Mouse (Mus musculus) hindbrain, embryonic 11.5 days (tissue): ENCODE results near the gene Ddr1. TPM values are rescaled to one million over a fixed set of nuclear protein-coding genes. Genes with fewer than 3 reads are reported as not detected.

Experiments
- ATAC-seq: fragments of 200-750 bp; cut with Nextera tagmentation; 2 replicates; pipeline ENCODE4 v1.8.0; 2017; ENCODE audit warnings: mild to moderate bottlenecking, moderate TSS enrichment, moderate library complexity; ENCODE audit not compliant: low FRiP score
- DNase-seq: peaks from one replicate; pipeline ENCODE4 v3.0.0-alpha.2; 2015; ENCODE audit warnings: low spot score
- H3K27ac ChIP-seq: fragments of 300-500 bp; sonication (generic); 2 replicates; pipeline ENCODE4 v1.5.1; 2014; ENCODE audit warnings: mild to moderate bottlenecking, low read depth, low read length
- H3K27me3 ChIP-seq: fragments of 300-500 bp; sonication (generic); 2 replicates; pipeline ENCODE4 v1.6.1; 2014; ENCODE audit warnings: mild to moderate bottlenecking, low read length, moderate library complexity, mixed read lengths; ENCODE audit not compliant: control insufficient read depth, insufficient read depth
- H3K36me3 ChIP-seq: fragments of 300-500 bp; sonication (generic); 2 replicates; pipeline ENCODE4 v1.6.1; 2014; ENCODE audit warnings: mild to moderate bottlenecking, low read length, moderate library complexity, mixed read lengths; ENCODE audit not compliant: control insufficient read depth, insufficient read depth
- H3K4me1 ChIP-seq: fragments of 300-500 bp; sonication (generic); replicated peaks from 2 replicates; pipeline ENCODE4 v1.6.1; 2014; ENCODE audit warnings: low read length, mixed read lengths; ENCODE audit not compliant: control insufficient read depth, insufficient read depth
- H3K4me2 ChIP-seq: fragments of 300-500 bp; sonication (generic); replicated peaks from 2 replicates; pipeline ENCODE4 v1.6.1; 2014; ENCODE audit warnings: mild to moderate bottlenecking, low read depth, low read length
- H3K4me3 ChIP-seq: fragments of 300-500 bp; sonication (generic); 2 replicates; pipeline ENCODE4 v1.5.1; 2014; ENCODE audit warnings: low read depth, low read length
- H3K9ac ChIP-seq: fragments of 300-500 bp; sonication (generic); 2 replicates; pipeline ENCODE4 v1.6.1; 2014; ENCODE audit warnings: low read depth, low read length
- H3K9me3 ChIP-seq: fragments of 300-500 bp; sonication (generic); 2 replicates; pipeline ENCODE4 v1.6.1; 2016; ENCODE audit warnings: low read length; ENCODE audit not compliant: control insufficient read depth
- WGBS: fragments of 180-500 bp; shearing (Covaris S2); extraction: QIAGEN DNeasy Blood & Tissue Kit; methylation state at CpG from one replicate; pipeline ENCODE4 v1.1.7; 2014; 5-methylcytosine and 5-hydroxymethylcytosine counted together
- polyA plus RNA-seq: library from polyadenylated mRNA; unstranded; fragments of >200 nt; fragmentation: Nextera tagmentation; extraction: Ambion mirVana; gene quantifications from 2 replicates; pipeline ENCODE4 v1.2.1, GENCODE M21; 2014

The Ddr1 gene
- polyA plus RNA-seq, 1 experiment from 2014 or later: 69.9 TPM

DNA sequence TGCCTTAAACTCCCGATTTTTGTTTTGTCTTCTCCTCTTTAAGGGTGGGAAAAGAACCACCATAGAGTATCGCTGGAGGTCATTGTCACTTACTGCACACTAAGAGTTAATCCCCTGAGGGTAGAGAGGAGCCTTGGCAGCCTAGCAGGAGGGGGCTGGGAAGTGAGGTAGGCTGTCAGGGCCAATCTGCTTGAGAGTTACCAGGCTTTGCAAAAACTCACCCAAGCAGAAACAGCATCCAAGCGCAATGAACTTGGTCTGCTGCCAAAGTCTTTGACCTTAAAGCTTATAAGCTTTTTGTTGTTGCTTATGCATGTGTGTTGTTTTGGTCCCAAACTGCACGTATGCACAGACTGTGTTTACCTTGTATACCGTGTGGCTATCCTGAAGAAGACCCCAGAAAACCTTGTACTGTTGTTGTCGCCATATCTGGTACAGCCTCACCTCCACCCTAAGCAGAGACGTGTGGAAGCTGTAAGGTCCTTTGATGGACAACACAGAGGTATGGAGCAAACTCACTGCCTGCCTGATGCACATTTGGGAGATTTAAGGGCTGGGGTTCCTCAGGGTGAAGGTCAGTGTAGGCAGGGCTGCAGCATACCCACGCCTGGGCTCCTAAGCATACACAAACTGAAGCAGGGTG, 6.4 kb upstream of the Ddr1 start:
- Histone ChIP-seq H3K27ac (0 out of 2 replicates have a peak overlapping the region, but pooled peaks have one; percentile 19), H3K27me3 (no peaks in the 10 kb centered on the region), H3K4me1 (peaks cover 7% of the 10 kb centered on the region; the same call in 1 of the 2 replicates), H3K36me3 (no peaks in the 10 kb centered on the region), H3K4me3 (no peak overlapping the region), H3K9ac (no peak overlapping the region), H3K4me2 (no peak overlapping the region), H3K9me3 (no peaks in the 10 kb centered on the region)
- ATAC-seq (peak; percentile 49), DNase-seq (peak; percentile 57)
- WGBS: 40% methylated on average over 8 of the region's 8 CpGs

DNA sequence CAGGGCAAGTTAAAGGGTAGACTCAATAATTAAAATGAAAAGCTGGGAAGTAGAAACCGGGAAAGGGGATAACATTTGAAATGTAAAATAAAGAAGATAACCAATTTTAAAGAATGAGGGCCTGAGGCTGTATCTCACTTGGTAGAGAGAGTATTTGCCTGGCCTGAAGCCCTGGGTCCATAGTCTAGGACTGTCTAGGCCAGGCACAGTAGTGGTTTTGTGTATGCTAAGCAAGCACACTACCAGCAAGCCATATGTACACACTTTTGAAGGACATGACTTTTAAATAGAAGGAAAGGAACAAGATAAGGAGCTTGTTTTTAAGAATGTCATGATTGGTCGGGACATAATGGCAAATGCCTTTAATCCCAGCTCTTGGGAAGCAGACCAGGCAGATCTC, 4.2 kb upstream of the Ddr1 start:
- Histone ChIP-seq H3K4me2 (no peak overlapping the region), H3K27me3 (no peaks in the 10 kb centered on the region), H3K36me3 (no peaks in the 10 kb centered on the region), H3K27ac (no peak overlapping the region), H3K9ac (no peak overlapping the region), H3K4me1 (peaks cover 9% of the 10 kb centered on the region; the same call in 1 of the 2 replicates), H3K4me3 (no peak overlapping the region), H3K9me3 (no peaks in the 10 kb centered on the region)
- 83% methylated on average over 2 of the region's 2 CpGs for WGBS
- DNase-seq (no peak), ATAC-seq (no peak)

DNA sequence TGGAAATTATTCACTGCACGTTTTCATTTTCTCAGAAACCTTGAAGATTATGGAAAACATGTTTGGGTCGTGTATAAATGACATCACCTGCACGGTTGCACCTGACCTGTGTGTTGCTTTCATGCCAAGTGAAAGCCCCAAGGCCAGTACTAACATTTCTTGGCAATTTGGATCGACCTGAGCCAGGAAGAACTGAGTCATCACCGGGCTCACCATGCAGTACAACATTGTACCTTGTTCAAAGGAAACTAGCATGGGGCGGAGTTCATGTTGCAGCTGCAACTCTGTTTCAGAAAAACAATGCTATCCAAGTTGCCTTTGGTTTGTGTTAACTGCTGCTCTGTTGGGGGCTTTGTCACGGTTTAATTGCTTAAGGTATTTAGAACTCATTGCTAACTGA, 3.5 kb upstream of the Ddr1 start:
- no peaks in the 10 kb centered on the region for H3K27me3 ChIP-seq
- no peak overlapping the region for H3K27ac ChIP-seq
- no peak overlapping the region for H3K4me3 ChIP-seq
- no peak overlapping the region for H3K9ac ChIP-seq
- no peak for ATAC-seq
- no peaks in the 10 kb centered on the region for H3K36me3 ChIP-seq
- no peaks in the 10 kb centered on the region for H3K9me3 ChIP-seq
- peaks cover 9% of the 10 kb centered on the region; the same call in 1 of the 2 replicates for H3K4me1 ChIP-seq
- WGBS: 71% methylated on average over 7 of the region's 7 CpGs
- H3K4me2 ChIP-seq: no peak overlapping the region
- DNase-seq: no peak

DNA sequence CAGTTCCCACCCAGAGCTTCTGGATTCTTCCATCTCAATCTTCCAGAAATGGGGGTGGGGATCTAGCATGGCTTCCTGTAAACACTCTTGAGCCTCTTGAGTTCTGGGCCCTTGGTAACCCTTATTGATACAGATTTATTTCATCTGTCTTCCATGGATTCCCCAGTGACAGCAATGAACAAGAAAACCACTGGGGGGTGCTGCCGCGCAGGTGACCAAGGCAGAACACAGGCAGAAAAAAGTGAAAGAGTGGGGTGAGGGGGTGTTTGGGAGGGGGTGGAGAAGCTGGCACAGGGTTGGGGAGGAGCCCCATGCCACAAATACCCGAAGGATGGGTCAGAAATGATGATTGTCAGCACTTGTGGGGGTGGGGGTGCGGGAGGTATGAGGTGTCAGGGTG, 1.4 kb upstream of the Ddr1 start:
- DNase-seq (peak; percentile 62), ATAC-seq (no peak)
- Histone ChIP-seq H3K9me3 (no peaks in the 10 kb centered on the region), H3K4me3 (no peak overlapping the region), H3K4me1 (peaks cover 6% of the 10 kb centered on the region; the same call in 1 of the 2 replicates), H3K27me3 (no peaks in the 10 kb centered on the region), H3K9ac (no peak overlapping the region), H3K27ac (peak overlapping the region; percentile 100), H3K4me2 (no peak overlapping the region), H3K36me3 (no peaks in the 10 kb centered on the region)
- 21% methylated on average over 4 of the region's 4 CpGs for WGBS

DNA sequence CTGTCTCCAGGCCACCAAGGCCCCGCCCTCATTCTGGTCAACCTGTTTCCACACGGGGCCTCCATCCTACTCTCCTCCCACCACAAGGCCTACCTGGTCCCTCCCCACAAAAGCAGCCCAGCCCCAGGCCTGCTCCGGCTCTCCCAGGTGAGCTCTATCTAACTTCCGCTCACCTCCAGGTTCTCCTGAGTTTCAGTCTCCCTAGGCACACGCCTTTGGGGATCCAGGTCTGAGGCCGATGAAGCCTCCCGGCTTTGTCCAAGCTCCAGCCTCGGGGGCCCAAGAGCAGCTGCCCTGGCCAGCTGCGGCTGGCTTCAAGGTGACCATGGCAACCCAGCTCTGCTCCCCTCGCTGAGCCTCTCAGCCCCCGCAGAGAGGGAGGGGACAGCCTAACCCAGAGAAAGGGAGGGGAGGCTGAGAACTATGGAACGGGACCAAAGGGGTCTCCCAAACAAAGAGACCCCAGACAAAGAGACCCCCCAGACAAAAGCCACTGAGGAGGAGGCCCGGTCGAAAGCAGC, 610 bp downstream of the Ddr1 start:
- Histone ChIP-seq H3K9me3 (no peaks in the 10 kb centered on the region), H3K4me2 (peak overlapping the region; percentile 54), H3K27ac (peak overlapping the region; percentile 100), H3K4me1 (peaks cover 6% of the 10 kb centered on the region), H3K4me3 (peak overlapping the region; percentile 93), H3K36me3 (no peaks in the 10 kb centered on the region), H3K27me3 (no peaks in the 10 kb centered on the region), H3K9ac (peak overlapping the region; percentile 89)
- ATAC-seq: peak; percentile 86
- under 1% methylated on average over 14 of the region's 14 CpGs for WGBS
- peak; percentile 93 for DNase-seq

DNA sequence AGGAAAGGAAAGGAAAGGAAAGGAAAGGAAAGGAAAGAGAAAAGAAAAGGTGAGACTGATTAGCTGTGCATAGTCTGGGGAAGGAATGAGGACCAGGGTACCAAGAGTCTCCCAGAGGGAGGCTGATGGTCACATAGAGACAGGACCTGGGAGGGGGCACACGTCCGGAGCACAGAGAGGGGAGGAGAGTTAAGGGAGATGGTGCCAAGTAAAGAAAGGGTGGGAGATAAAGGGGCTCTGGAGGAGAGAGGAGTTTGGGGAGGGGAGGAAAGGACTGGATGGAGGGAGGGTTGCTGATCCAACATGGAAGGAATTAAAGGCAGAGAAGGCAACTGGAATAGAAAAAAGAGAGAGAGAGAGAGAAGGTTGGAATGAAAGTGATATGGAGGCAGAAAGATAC, 1.4 kb downstream of the Ddr1 start:
- peak overlapping the region; percentile 97 for H3K9ac ChIP-seq
- H3K4me1 ChIP-seq: peaks cover 6% of the 10 kb centered on the region
- no peaks in the 10 kb centered on the region for H3K27me3 ChIP-seq
- ATAC-seq (no peak), DNase-seq (peak; percentile 41)
- no peaks in the 10 kb centered on the region for H3K9me3 ChIP-seq
- peak overlapping the region; percentile 93 for H3K4me3 ChIP-seq
- H3K4me2 ChIP-seq: peak overlapping the region; percentile 88
- H3K27ac ChIP-seq: peak overlapping the region; percentile 100
- H3K36me3 ChIP-seq: no peaks in the 10 kb centered on the region
- 6% methylated on average over 2 of the region's 2 CpGs for WGBS

DNA sequence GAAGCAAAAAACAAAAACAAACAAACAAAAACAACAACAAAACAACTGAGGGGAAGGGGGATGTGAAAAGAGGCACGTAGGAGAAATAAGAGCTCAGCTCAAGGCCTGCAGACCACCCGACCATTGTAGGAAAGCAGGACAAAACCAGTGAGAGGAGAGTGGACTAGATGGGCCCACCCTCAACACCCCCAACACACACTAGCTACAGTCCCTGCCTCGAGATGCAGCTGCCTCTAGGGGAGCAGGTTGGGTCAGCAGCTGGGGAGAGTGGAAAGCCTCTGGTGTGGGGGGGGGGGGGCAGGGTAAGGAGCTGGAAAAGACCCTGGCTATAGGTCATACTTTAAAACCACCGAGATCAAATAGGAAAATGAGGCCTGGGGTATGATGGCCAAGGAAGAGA, 1.8 kb downstream of the Ddr1 start:
- H3K36me3 ChIP-seq: no peaks in the 10 kb centered on the region
- peak; percentile 46 for DNase-seq
- H3K9ac ChIP-seq: peak overlapping the region; percentile 97
- WGBS: 5% methylated on average over 4 of the region's 4 CpGs
- no peaks in the 10 kb centered on the region for H3K27me3 ChIP-seq
- H3K4me2 ChIP-seq: peak overlapping the region; percentile 88
- no peak for ATAC-seq
- no peaks in the 10 kb centered on the region for H3K9me3 ChIP-seq
- peaks cover 7% of the 10 kb centered on the region for H3K4me1 ChIP-seq
- peak overlapping the region; percentile 93 for H3K4me3 ChIP-seq
- peak overlapping the region; percentile 100 for H3K27ac ChIP-seq

DNA sequence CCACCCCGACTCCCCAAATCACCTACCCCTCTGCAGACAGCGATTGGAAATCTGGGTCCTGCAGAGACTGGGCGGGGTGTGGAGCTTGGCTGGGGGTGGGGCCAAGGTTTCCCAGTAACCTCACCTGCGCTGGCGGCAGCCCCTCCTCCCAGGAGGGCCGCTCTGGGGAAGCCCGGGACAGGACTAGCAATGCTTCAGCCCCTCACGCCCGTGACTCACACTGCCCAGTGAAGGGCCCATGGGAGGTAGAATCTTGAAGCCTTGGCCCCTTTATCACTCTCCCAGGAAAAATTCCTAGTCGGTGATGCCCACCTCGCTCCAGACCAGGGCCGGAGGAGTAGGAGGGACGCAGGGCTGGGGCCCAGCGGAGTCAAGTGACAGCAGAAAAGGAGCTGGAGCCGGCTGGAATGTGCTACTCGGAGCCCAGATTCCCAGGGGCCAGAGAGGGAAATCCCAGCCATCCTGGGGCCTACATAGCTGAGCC, 2.4 kb downstream of the Ddr1 start:
- Histone ChIP-seq H3K36me3 (no peaks in the 10 kb centered on the region), H3K27ac (peak overlapping the region; percentile 100), H3K4me2 (peak overlapping the region; percentile 88), H3K9ac (peak overlapping the region; percentile 97), H3K9me3 (no peaks in the 10 kb centered on the region), H3K4me1 (peaks cover 12% of the 10 kb centered on the region), H3K4me3 (peak overlapping the region; percentile 93), H3K27me3 (no peaks in the 10 kb centered on the region)
- ATAC-seq (no peak), DNase-seq (peak; percentile 59)
- WGBS: 1% methylated on average over 16 of the region's 16 CpGs
